Mouse (Mus musculus) E14TG2a.4 (cell line): ENCODE data around the gene Cep85l.

Experiments used
- H3K27me3 ChIP-seq: 2 replicates; pipeline ENCODE4 v1.6.1; 2014; ENCODE audit warnings: low read length, control low read depth; ENCODE audit not compliant: insufficient read depth
- H3K36me3 ChIP-seq: 2 replicates; pipeline ENCODE4 v1.6.1; 2014; ENCODE audit warnings: low read length, control low read depth; ENCODE audit not compliant: insufficient read depth
- H3K4me1 ChIP-seq: replicated peaks from 2 replicates; pipeline ENCODE4 v1.6.1; 2014; ENCODE audit warnings: low read depth, low read length, control low read depth
- H3K4me3 ChIP-seq: replicated peaks from 2 replicates; pipeline ENCODE4 v1.5.1; 2014; ENCODE audit warnings: mild to moderate bottlenecking, low read length
- H3K9me3 ChIP-seq: 2 replicates; pipeline ENCODE4 v1.6.1; 2014; ENCODE audit warnings: low read length, control low read depth
- CTCF ChIP-seq: conservative IDR thresholded peaks from 2 replicates; pipeline ENCODE4 v1.5.1; 2014; ENCODE audit warnings: low read length
- NANOG ChIP-seq: IDR thresholded peaks from 2 replicates; pipeline ENCODE4 v1.6.1; 2014; ENCODE audit warnings: borderline replicate concordance, low read length, mixed read lengths
- POU5F1 ChIP-seq: IDR thresholded peaks from 2 replicates; pipeline ENCODE4 v1.6.1; 2014; ENCODE audit warnings: low read length, borderline replicate concordance

Cep85l gene

DNA sequence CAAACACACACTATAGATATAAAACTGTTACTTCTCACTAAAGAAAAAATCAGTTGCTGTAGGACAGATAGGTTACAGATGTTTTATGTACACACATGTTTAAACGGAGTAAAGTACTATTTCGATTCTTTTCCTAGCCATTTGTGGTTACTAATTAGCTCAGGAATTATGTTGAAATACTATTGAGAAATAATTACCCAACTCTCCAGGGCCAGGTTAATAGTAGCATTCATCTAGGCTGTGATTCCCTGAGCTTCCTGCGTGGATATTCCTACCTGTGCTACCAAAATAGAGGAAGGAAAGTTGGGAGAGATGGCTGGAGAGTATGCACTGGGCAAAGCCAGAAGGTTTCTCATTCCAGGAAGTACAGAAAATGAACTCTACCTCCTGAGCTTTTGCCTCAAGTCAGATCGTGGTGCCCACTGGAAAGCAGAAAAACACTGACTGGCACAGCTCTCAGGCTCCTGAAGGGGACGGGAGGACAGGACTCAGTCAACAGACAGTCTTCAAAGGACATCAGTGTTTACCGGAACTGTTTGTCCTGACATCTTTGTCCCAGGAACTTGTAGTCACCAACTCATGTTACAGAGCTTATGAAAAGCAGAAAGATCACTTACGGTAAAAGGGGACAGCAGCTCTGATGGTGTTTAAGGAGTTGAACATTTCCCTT lies 3.1 kb upstream of the Cep85l start:
- Histone ChIP-seq H3K4me1 (peaks cover 6% of the 10 kb centered on the region), H3K27me3 (peaks cover 16% of the 10 kb centered on the region), H3K4me3 (no peak overlapping the region), H3K36me3 (no peaks in the 10 kb centered on the region), H3K9me3 (no peaks in the 10 kb centered on the region)
- TF ChIP-seq CTCF (no peak), POU5F1 (no peak), NANOG (no peak)

DNA sequence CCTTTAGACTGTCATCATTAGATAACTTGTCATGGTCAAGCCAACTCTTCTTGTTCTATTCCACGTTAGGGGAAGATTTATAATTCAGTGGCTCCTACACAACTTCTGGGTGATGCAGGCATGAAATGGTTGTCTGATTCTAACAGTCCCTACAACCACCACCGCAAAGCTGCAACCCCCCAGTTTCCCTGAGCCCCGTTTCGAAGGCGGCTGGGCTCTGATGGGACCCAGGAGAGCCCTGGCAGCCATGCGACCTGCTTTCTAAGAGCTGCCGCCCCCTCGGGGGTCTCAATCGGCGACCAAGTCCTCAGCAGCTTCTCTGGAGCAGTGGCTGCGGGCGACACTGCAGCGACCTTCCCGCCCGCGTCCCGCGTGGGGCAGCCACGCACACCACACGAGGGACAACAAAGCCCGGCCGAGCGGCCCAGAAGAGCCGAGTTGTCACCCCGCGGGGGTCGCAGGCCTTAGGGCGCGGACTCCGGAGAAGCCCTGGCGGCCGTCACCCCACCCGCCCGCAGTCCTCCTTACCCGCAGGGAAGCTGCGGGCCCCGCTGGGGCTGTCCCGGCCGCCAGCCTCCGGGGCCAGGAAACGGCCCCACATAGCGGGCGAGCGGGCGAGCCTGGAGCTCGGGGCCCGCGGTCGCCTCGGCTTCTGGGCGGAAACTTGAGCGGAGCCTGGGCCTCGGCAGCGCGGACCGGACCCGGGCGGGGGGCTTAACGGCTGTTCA lies 602 bp downstream of the Cep85l start:
- Histone ChIP-seq H3K4me1 (peaks cover 6% of the 10 kb centered on the region; the same call in 1 of the 2 replicates), H3K27me3 (peaks cover 19% of the 10 kb centered on the region), H3K4me3 (peak overlapping the region; percentile 90), H3K36me3 (no peaks in the 10 kb centered on the region), H3K9me3 (no peaks in the 10 kb centered on the region)
- TF ChIP-seq CTCF: no peak
- no peak for TF ChIP-seq POU5F1

DNA sequence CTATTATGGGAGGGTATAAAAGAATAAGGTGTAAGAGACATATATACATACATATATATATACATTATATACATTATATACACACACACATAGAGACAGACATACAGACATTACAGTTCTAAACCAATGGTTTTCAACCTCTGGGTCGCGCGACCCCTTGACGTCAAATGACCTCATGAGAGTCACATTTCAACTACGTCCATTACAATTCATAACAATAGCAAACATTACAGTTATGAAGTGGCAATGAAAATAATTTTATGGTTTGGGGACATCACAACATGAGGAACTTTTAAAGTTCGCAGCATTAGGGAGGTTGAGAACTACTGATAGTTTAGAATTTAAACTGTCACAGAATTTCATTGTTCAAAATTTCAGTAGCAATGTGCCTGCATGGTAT lies 1.5 kb downstream of the Cep85l start:
- Histone ChIP-seq H3K9me3 (no peaks in the 10 kb centered on the region), H3K27me3 (peaks cover 19% of the 10 kb centered on the region), H3K4me3 (no peak overlapping the region), H3K4me1 (peaks cover 6% of the 10 kb centered on the region; the same call in 1 of the 2 replicates), H3K36me3 (no peaks in the 10 kb centered on the region)
- TF ChIP-seq POU5F1 (no peak), NANOG (no peak), CTCF (no peak)

DNA sequence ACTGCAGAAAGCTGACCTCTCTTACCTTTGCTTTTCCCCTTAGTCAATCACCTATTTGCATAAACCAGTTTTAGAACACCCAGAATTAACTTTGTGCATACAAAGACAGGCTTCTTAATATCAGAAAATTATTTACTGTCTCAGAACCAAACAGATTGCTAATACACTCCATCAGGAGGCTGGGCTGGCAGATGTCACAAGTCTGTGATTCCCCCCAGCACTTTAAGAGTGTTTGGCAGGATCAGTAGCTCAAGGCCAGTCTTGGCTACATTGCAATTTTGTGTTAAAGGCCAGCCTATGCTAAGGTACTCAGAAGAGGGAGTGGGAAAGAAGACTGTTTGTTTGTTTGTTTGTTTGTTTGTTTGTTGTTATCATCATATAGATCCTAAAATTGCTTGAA lies 2.7 kb downstream of the Cep85l start:
- H3K27me3 ChIP-seq: peaks cover 19% of the 10 kb centered on the region
- no peak overlapping the region for H3K4me3 ChIP-seq
- peaks cover 6% of the 10 kb centered on the region; the same call in 1 of the 2 replicates for H3K4me1 ChIP-seq
- no peaks in the 10 kb centered on the region for H3K9me3 ChIP-seq
- H3K36me3 ChIP-seq: no peaks in the 10 kb centered on the region
- TF ChIP-seq NANOG (no peak), POU5F1 (no peak), CTCF (no peak)

DNA sequence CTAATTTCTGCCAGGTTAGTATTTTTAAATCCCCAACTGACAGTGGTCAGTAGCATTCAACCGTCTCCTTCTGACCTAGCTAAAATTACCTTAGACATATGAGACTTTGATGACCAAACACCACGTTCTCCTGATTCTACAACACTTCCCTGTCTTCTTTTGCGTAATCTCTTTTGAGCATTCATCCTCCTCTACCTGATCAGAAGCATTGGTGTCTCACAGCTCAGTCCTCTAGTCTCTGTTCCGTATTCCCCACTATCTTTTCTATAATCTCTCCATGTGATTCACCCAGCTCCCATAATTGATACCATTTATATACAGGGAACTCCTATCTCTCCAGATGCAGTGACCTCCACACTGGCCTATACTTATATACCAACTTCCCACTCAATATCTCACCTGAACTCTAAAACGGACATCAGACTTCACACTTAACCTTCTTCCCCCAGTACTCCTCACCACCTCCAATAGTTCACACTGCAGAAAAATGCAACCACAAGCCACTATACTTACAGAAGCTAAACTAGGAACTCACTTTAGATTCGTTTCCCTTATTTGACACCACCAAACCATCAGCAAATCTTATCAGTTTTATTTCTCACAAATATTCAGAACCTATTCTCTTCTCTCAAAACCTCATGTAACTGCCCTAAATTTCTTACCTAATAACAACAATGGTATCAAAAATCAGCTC lies 5.7 kb downstream of the Cep85l start:
- H3K36me3 ChIP-seq: no peaks in the 10 kb centered on the region
- H3K27me3 ChIP-seq: peaks cover 12% of the 10 kb centered on the region
- TF ChIP-seq NANOG: no peak
- no peak for TF ChIP-seq CTCF
- TF ChIP-seq POU5F1: no peak
- H3K9me3 ChIP-seq: peaks cover 8% of the 10 kb centered on the region; the same call in 1 of the 2 replicates
- H3K4me3 ChIP-seq: no peak overlapping the region
- H3K4me1 ChIP-seq: no peaks in the 10 kb centered on the region

DNA sequence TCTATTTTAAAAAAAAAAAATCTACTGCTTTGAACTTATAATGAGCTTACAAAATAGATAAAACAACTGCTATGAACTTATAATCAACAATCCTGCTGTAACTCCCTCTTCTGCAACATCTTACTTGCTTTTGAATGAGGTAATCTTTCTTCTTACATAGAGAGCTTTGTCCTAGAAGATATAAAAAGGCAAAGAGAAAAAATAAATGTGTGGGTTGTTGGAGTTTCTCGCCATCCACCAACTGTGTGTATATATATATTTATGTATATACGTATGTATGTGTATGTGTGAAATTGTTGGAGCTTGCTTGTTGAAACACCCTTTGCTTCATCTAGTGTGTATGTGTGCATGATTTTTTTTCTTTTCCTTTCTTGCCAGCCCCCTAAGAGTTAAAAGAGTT lies 12.5 kb downstream of the Cep85l start:
- Histone ChIP-seq H3K36me3 (no peaks in the 10 kb centered on the region), H3K9me3 (peaks cover 8% of the 10 kb centered on the region; the same call in 1 of the 2 replicates), H3K27me3 (no peaks in the 10 kb centered on the region), H3K4me1 (no peaks in the 10 kb centered on the region), H3K4me3 (no peak overlapping the region)
- TF ChIP-seq NANOG: no peak

DNA sequence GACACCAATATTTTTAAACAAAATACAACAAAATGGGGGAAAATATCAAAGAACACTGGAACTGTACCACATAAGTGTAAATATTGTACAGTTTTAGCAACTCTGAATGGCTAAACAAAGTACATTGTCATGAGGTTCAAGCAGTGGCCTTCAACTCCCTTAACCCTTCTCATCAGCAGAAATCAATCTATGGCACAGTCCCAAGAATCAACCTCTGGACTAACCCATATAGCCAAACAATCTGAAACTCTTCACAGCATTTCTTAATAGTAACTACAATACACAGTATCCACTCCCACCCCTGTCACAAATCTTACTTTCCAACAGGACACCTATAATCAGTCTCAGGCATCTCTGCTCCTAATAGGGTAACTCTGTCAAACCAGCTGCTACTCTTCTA lies 15.4 kb downstream of the Cep85l start:
- Histone ChIP-seq H3K4me1 (no peaks in the 10 kb centered on the region), H3K9me3 (no peaks in the 10 kb centered on the region), H3K4me3 (no peak overlapping the region), H3K36me3 (no peaks in the 10 kb centered on the region), H3K27me3 (no peaks in the 10 kb centered on the region)
- TF ChIP-seq NANOG (no peak), CTCF (no peak), POU5F1 (no peak)

DNA sequence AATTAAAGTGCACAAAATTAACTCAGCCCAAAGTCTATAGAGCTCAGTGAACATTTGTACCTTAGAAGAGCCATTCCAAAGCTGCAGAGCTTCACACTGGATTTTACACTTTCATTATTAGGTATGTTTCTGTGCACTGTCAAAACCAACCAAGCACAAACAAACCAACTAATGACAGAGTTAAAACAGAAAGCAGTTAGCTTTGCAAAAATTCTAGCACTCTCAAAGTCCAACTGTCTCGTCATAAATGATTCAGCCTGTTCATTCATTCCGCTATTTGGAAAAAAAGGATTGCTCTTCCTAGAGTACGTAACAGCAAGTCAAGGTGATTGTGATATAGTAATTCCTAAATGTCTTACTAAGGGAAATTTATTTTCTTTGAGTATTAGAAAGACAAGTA lies 20.7 kb downstream of the Cep85l start:
- Histone ChIP-seq H3K27me3 (no peaks in the 10 kb centered on the region), H3K9me3 (no peaks in the 10 kb centered on the region), H3K36me3 (no peaks in the 10 kb centered on the region), H3K4me3 (no peak overlapping the region), H3K4me1 (no peaks in the 10 kb centered on the region)
- no peak for TF ChIP-seq NANOG
- TF ChIP-seq POU5F1: no peak
- TF ChIP-seq CTCF: no peak
